Mouse (Mus musculus): ENCODE measurements around the gene Slc22a6. TPM values are rescaled to one million over a fixed set of nuclear protein-coding genes. Genes with fewer than 3 reads are reported as not detected.

Slc22a6 gene
- total and polyA plus RNA-seq, 3 experiments = not detected

- no peaks in the 10 kb centered on the region for H3K79me2 ChIP-seq (ENCODE audit: control insufficient read depth, insufficient read depth, low read length, poor library complexity)
- peaks cover 0 to 6% of the 10 kb centered on the region in 2 experiments; a peak in 2 of 4 replicates for H3K36me3 ChIP-seq (ENCODE audit: control insufficient read depth in 1 of 2, insufficient read depth in 2 of 2, low read length in 2 of 2)
- no peaks in the 10 kb centered on the region; a peak in 3 of 4 replicates for H3K27me3 ChIP-seq (ENCODE audit: control insufficient read depth in 1 of 2, insufficient read depth in 2 of 2, low read length in 2 of 2)
- no peaks in the 10 kb centered on the region for H3K9me3 ChIP-seq (replicated peaks; ENCODE audit: insufficient read depth, low read length)
- no peak overlapping the region for H3K9ac ChIP-seq (ENCODE audit: control insufficient read depth, low read depth, low read length, poor library complexity, severe bottlenecking)
- no peak for TF ChIP-seq TAL1 (IDR thresholded peaks at IDR 0.05; ENCODE audit: low read length)
- peak; percentile 24; the same call in 1 of the 2 replicates for TF ChIP-seq BHLHE40 (IDR thresholded peaks at IDR 0.05; ENCODE audit: borderline replicate concordance, low read depth, low read length)
- peak; percentile 33; the same call in 1 of the 2 replicates for TF ChIP-seq ELF1 (IDR thresholded peaks at IDR 0.05; ENCODE audit: low read depth, low read length)
- peak; percentile 97 for TF ChIP-seq ETS1 (IDR thresholded peaks at IDR 0.05; ENCODE audit: low read depth, low read length)
- no peak for TF ChIP-seq CTCF (IDR thresholded peaks at IDR 0.05 in 2 of 3, conservative IDR thresholded peaks at IDR 0.05 in 1 of 3; ENCODE audit: control insufficient read depth in 1 of 3, insufficient read depth in 1 of 3, low read depth in 2 of 3, low read length in 3 of 3, poor library complexity in 1 of 3, severe bottlenecking in 1 of 3)
- TF ChIP-seq MAFK (IDR thresholded peaks at IDR 0.05; ENCODE audit: borderline replicate concordance, low read depth, low read length) = peak; percentile 23; the same call in 1 of the 2 replicates
- no peak for TF ChIP-seq MAX (IDR thresholded peaks at IDR 0.05; ENCODE audit: low read length)
- TF ChIP-seq SIN3A (IDR thresholded peaks at IDR 0.05; ENCODE audit: low read length) = peak; percentile 86
- TF ChIP-seq HCFC1 (IDR thresholded peaks at IDR 0.05; ENCODE audit: low read depth, low read length) = 0 out of 2 replicates have a peak, but pooled peaks have one; percentile 26
- TF ChIP-seq MYC (IDR thresholded peaks at IDR 0.05; ENCODE audit: low read depth, low read length) = no peak
- TF ChIP-seq RCOR1 (IDR thresholded peaks at IDR 0.05; ENCODE audit: low read depth, low read length) = peak; percentile 40; the same call in 1 of the 2 replicates
- TF ChIP-seq POLR2A (IDR thresholded peaks at IDR 0.05; ENCODE audit: control insufficient read depth in 1 of 2, insufficient read depth in 1 of 2, low read depth in 1 of 2, low read length in 2 of 2, poor library complexity in 1 of 2) = no peak
- TF ChIP-seq TCF12 (IDR thresholded peaks at IDR 0.05; ENCODE audit: low read depth, low read length) = peak; percentile 61
- peak; percentile 41; the same call in 1 of the 2 replicates for TF ChIP-seq GATA1 (IDR thresholded peaks at IDR 0.05; ENCODE audit: low read depth, low read length)
- TF ChIP-seq NRF1 (IDR thresholded peaks at IDR 0.05; ENCODE audit: insufficient read depth, low read depth, low read length, poor library complexity, severe bottlenecking) = no peak
- peak; percentile 76 for TF ChIP-seq MYB (IDR thresholded peaks at IDR 0.05; ENCODE audit: low read depth, low read length)
- 0 out of 2 replicates have a peak, but pooled peaks have one; percentile 47 for TF ChIP-seq MXI1 (IDR thresholded peaks at IDR 0.05; ENCODE audit: low read depth, low read length)
- TF ChIP-seq EP300 (IDR thresholded peaks at IDR 0.05; ENCODE audit: low read depth in 1 of 2, low read length in 2 of 2) = peak; percentile 68 to 82
- peaks cover 3 to 15% of the 10 kb centered on the region in 2 experiments for H3K4me1 ChIP-seq (ENCODE audit: control insufficient read depth in 1 of 2, insufficient read depth in 2 of 2, low read length in 2 of 2)
- H3K27ac ChIP-seq (ENCODE audit: control insufficient read depth, low read depth, low read length) = peak overlapping the region; percentile 21; the same call in 1 of the 2 replicates
- H3K4me3 ChIP-seq (ENCODE audit: control insufficient read depth in 1 of 2, insufficient read depth in 1 of 2, low read depth in 2 of 2, low read length in 2 of 2) = no peak overlapping the region
- peak; percentile 87 for DNase-seq (ENCODE audit: low read depth, low spot score)
Measured at GRCm38 (mm10) chr19:8592155-8592554, 25.7 kb upstream of the Slc22a6 start.

- H3K27ac ChIP-seq (ENCODE audit: control insufficient read depth, low read depth, low read length) = no peak overlapping the region
- peaks cover 3 to 15% of the 10 kb centered on the region in 2 experiments for H3K4me1 ChIP-seq (ENCODE audit: control insufficient read depth in 1 of 2, insufficient read depth in 2 of 2, low read length in 2 of 2)
- TF ChIP-seq USF2 (IDR thresholded peaks at IDR 0.05; ENCODE audit: borderline replicate concordance in 1 of 2, insufficient read depth in 1 of 2, low read depth in 1 of 2, low read length in 2 of 2) (no peak), ETS1 (IDR thresholded peaks at IDR 0.05; ENCODE audit: low read depth, low read length) (no peak), ZC3H11A (IDR thresholded peaks at IDR 0.05; ENCODE audit: low read depth, low read length) (no peak), MXI1 (IDR thresholded peaks at IDR 0.05; ENCODE audit: low read depth, low read length) (no peak), MAZ (IDR thresholded peaks at IDR 0.05; ENCODE audit: low read depth, low read length) (no peak), SIN3A (IDR thresholded peaks at IDR 0.05; ENCODE audit: low read length) (no peak), EP300 (IDR thresholded peaks at IDR 0.05; ENCODE audit: low read depth in 1 of 2, low read length in 2 of 2) (no peak), ZMIZ1 (IDR thresholded peaks at IDR 0.05; ENCODE audit: low read depth, low read length) (no peak), MAX (IDR thresholded peaks at IDR 0.05; ENCODE audit: low read length) (no peak), JUND (IDR thresholded peaks at IDR 0.05; ENCODE audit: low read depth, low read length) (no peak)
- no peaks in the 10 kb centered on the region; a peak in 3 of 4 replicates for H3K27me3 ChIP-seq (ENCODE audit: control insufficient read depth in 1 of 2, insufficient read depth in 2 of 2, low read length in 2 of 2)
- no peaks in the 10 kb centered on the region for H3K9me3 ChIP-seq (replicated peaks; ENCODE audit: insufficient read depth, low read length)
- H3K9ac ChIP-seq (ENCODE audit: control insufficient read depth, low read depth, low read length, poor library complexity, severe bottlenecking) = no peak overlapping the region
- no peaks in the 10 kb centered on the region for H3K79me2 ChIP-seq (ENCODE audit: control insufficient read depth, insufficient read depth, low read length, poor library complexity)
- no peak overlapping the region for H3K4me3 ChIP-seq (ENCODE audit: control insufficient read depth in 1 of 2, insufficient read depth in 1 of 2, low read depth in 2 of 2, low read length in 2 of 2)
- no peak for DNase-seq (ENCODE audit: low read depth, low spot score)
- H3K36me3 ChIP-seq (ENCODE audit: control insufficient read depth in 1 of 2, insufficient read depth in 2 of 2, low read length in 2 of 2) = peaks cover 0 to 6% of the 10 kb centered on the region in 2 experiments; a peak in 2 of 4 replicates
Measured at GRCm38 (mm10) chr19:8592873-8593408, 24.9 kb upstream of the Slc22a6 start.
